Mouse (Mus musculus): ENCODE measurements around the gene Flt4. TPM values are rescaled to one million over a fixed set of nuclear protein-coding genes. Genes with fewer than 3 reads are reported as not detected.

Flt4 gene
- polyA plus RNA-seq, 1 experiment from 2014 or later = 4.9 TPM

DNA sequence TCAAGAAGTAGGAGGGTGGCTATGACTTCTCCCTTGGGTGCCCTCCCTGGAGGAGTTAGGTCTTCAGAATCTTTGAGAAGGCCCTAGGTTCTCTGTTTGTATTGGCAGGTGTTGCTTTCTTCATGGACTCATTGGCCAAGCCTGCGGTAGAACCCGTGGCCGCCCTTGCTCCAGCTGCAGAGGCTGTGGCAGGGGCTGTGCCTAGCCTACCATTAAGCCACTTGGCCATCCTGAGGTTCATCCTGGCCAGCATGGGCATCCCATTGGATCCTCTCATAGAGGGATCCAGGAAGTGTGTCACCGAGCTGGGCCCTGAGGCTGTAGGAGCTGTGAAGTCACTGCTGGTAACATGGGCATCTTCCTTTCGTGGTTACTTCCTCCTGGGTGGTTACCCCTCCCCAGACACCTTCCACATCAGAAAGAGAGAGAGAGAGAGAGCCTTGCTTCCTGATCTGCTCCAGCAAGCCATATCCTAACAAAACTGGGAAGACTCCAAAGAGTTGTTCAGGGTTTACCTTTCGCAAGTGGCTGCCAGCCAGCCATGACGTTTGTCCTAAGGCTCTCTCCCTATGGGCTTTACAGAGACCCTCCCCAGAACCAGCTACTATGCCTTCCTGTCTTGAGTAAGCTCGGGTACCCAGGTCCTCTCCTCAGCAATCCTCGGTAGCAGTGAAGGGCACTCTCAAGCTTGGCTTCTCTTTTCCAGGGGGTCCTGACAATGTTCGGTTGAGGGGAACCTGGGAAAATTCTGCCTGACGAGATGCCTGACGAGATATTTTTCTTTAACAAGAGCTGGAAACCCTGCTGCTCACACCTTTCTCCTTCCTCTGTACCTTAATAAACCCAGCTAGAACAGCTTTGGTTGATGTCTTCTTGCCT is 55.4 kb downstream of the Flt4 start:
- Histone ChIP-seq H3K4me1 (no peaks in the 10 kb centered on the region), H3K27me3 (replicated peaks) (no peaks in the 10 kb centered on the region), H3K36me3 (no peaks in the 10 kb centered on the region), H3K9ac (no peak overlapping the region), H3K27ac (no peak overlapping the region), H3K4me2 (no peak overlapping the region), H3K9me3 (no peaks in the 10 kb centered on the region), H3K4me3 (replicated peaks) (no peak overlapping the region)
- WGBS = 72% methylated on average over 12 of the region's 12 CpGs
- no peak for ATAC-seq (ENCODE audit: insufficient read depth, low FRiP score, low read depth)

DNA sequence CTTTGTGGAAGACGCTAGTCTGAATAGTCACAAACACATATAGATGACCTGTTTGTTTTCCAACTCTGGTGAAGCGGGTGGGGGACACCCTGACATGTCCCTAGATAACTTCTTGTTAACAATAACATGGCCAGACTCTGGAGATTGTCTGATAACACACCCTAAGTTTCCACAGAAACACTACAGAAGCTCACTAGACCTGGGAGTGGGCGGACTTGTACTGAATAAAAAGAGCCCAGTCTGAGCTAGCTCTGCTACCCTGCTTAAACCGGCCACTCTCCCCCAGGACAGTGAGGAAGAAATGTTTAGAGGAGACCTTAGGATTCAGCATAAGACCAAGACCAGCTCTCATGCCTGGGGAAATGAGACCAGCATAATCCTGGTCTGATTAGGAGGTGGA is 56.4 kb downstream of the Flt4 start:
- no peaks in the 10 kb centered on the region for H3K36me3 ChIP-seq
- no peak overlapping the region for H3K4me3 ChIP-seq (replicated peaks)
- H3K4me1 ChIP-seq = no peaks in the 10 kb centered on the region
- no peaks in the 10 kb centered on the region for H3K27me3 ChIP-seq (replicated peaks)
- no peak overlapping the region for H3K9ac ChIP-seq
- WGBS = 72% methylated on average over 4 of the region's 4 CpGs
- no peak overlapping the region for H3K27ac ChIP-seq
- ATAC-seq (ENCODE audit: insufficient read depth, low FRiP score, low read depth) = no peak
- no peak overlapping the region for H3K4me2 ChIP-seq
- no peaks in the 10 kb centered on the region for H3K9me3 ChIP-seq

DNA sequence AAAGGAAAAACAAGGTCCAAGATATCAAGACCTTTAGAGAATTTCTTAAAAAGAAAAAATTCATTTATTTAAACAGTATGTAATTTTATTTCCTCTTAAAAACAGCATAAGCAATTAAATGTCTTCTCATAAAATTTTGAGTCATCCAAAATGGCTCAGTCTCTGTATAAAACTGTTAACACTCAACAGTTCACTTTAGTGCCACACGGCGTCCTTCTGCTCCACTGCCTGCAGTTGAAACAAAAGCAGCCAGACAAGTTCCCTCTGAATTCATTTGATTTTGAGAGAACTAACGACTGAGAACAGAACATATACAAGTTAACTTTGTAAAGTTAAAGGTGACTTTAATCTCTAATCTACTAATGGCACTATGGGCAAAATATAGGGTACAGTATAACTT is 64.4 kb downstream of the Flt4 start:
- 84% methylated on average over 3 of the region's 3 CpGs for WGBS
- ATAC-seq (ENCODE audit: insufficient read depth, low FRiP score, low read depth) = no peak
- H3K4me2 ChIP-seq = no peak overlapping the region
- no peaks in the 10 kb centered on the region for H3K27me3 ChIP-seq (replicated peaks)
- no peaks in the 10 kb centered on the region for H3K9me3 ChIP-seq
- H3K4me1 ChIP-seq = no peaks in the 10 kb centered on the region
- no peak overlapping the region for H3K27ac ChIP-seq
- no peak overlapping the region for H3K4me3 ChIP-seq (replicated peaks)
- peaks cover 32% of the 10 kb centered on the region for H3K36me3 ChIP-seq
- H3K9ac ChIP-seq = no peak overlapping the region

DNA sequence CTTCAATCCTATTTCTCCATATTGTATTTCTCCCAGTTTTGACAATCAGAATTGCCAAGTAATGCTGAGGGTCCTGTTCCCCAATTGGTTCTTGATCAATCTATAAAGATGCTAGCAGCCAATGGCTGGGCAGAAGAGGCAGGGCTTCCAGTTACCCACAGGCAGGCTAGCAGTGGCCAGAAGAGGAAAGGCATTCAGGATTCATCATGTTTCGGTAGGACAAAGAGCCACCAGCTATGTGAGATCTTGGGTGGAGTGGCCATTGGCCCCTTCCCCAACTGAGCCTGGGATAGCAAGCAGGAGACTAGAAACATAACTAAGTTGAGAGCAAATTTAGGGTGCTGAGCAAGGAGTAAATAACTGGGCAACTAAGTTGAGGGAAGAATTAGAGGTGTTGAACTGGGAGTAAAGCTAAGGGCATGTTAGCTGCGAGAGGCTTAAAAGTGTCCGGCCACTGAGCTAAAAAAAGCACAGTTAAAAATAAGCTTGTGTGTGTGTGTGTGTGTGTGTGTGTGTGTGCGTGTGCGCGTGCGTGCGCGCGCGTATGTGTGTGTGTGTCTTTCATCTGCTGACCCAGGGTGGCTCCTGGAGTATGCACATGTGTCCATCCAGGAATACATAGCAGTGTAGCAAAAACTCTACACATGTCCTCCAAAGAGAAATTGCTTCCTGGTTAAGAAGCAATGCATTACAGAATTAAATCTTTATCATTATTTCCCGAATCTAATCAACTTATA is 75.3 kb downstream of the Flt4 start:
- no peak for ATAC-seq (ENCODE audit: insufficient read depth, low FRiP score, low read depth)
- H3K4me2 ChIP-seq = no peak overlapping the region
- no peak overlapping the region for H3K9ac ChIP-seq
- WGBS = 94% methylated on average over 12 of the region's 12 CpGs
- no peaks in the 10 kb centered on the region for H3K4me1 ChIP-seq
- no peaks in the 10 kb centered on the region for H3K9me3 ChIP-seq
- H3K4me3 ChIP-seq (replicated peaks) = no peak overlapping the region
- no peak overlapping the region for H3K27ac ChIP-seq
- H3K36me3 ChIP-seq = peaks cover 46% of the 10 kb centered on the region
- no peaks in the 10 kb centered on the region for H3K27me3 ChIP-seq (replicated peaks)

DNA sequence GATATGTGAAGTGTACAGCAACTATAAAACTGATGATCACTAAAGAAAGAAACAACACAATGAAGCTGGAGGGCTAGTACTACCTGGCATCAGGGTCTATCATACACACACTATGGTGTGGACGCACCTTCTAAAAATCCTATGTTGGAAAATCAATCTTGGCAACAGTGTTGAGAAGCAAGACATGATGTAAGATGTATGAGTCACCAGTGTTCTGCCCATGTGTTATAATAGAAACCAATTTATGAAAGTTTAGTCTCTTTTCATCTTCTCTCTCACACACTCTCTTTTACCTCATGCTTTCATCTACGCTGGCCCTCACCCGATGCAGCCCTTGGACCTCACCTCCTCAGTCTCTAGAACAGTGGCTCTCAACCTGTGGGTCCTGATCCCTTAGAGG is 86.0 kb downstream of the Flt4 start:
- Histone ChIP-seq H3K27me3 (replicated peaks) (no peaks in the 10 kb centered on the region), H3K36me3 (peaks cover 9% of the 10 kb centered on the region; the same call in 1 of the 2 replicates), H3K9ac (no peak overlapping the region), H3K4me3 (replicated peaks) (no peak overlapping the region), H3K27ac (no peak overlapping the region), H3K4me1 (no peaks in the 10 kb centered on the region; the same call in 1 of the 2 replicates), H3K9me3 (no peaks in the 10 kb centered on the region), H3K4me2 (no peak overlapping the region)
- ATAC-seq (ENCODE audit: insufficient read depth, low FRiP score, low read depth) = no peak
- WGBS = 83% methylated on average over 3 of the region's 3 CpGs

DNA sequence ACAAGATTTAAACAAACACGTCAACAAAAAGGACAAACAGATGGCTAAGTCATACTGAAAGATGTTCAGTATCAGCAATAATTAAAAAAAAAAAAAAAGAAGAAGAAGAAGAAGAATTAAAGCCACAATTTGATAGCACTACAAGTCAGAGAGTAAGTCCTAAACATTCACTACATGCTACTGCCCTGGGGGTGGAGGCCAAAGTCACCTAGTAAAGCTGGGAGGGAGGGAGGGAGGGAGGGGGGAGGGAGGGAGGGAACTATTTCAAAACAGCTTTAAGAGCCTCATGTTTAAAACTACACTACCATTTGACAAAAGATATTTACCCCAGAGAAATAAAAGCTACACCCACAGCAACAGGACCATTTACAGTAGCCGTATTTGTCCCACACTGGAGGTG is 86.6 kb downstream of the Flt4 start:
- H3K4me1 ChIP-seq = no peaks in the 10 kb centered on the region; the same call in 1 of the 2 replicates
- no peak overlapping the region for H3K4me2 ChIP-seq
- H3K9me3 ChIP-seq = no peaks in the 10 kb centered on the region
- no peaks in the 10 kb centered on the region for H3K27me3 ChIP-seq (replicated peaks)
- no peak overlapping the region for H3K9ac ChIP-seq
- H3K4me3 ChIP-seq (replicated peaks) = no peak overlapping the region
- ATAC-seq (ENCODE audit: insufficient read depth, low FRiP score, low read depth) = no peak
- H3K36me3 ChIP-seq = peaks cover 9% of the 10 kb centered on the region; the same call in 1 of the 2 replicates
- 69% methylated on average over 2 of the region's 2 CpGs for WGBS
- H3K27ac ChIP-seq = no peak overlapping the region

DNA sequence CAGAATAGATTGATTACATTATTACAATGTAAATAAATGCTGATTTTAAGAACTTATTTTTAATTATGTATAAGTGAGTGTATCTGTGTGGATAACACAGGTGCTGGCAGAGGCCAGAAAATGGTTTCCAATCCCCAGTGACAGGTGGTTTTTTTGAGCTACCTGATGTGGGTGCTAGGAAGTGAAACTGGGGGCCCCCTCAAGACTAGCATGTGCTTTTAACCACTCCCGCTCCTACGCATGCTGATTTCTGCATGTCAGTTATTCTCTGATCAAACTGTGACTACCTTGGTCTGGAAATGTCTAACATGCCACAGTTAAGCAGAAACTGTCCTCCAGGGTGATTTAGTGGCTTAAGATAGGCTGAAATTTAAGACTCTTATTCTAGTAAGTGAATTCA is 87.4 kb downstream of the Flt4 start:
- Histone ChIP-seq H3K36me3 (peaks cover 14% of the 10 kb centered on the region; the same call in 1 of the 2 replicates), H3K4me1 (no peaks in the 10 kb centered on the region), H3K4me3 (replicated peaks) (no peak overlapping the region), H3K9ac (no peak overlapping the region), H3K27ac (no peak overlapping the region), H3K27me3 (replicated peaks) (no peaks in the 10 kb centered on the region), H3K9me3 (no peaks in the 10 kb centered on the region), H3K4me2 (no peak overlapping the region)
- WGBS = 91% methylated on average over 2 of the region's 2 CpGs
- no peak for ATAC-seq (ENCODE audit: insufficient read depth, low FRiP score, low read depth)

DNA sequence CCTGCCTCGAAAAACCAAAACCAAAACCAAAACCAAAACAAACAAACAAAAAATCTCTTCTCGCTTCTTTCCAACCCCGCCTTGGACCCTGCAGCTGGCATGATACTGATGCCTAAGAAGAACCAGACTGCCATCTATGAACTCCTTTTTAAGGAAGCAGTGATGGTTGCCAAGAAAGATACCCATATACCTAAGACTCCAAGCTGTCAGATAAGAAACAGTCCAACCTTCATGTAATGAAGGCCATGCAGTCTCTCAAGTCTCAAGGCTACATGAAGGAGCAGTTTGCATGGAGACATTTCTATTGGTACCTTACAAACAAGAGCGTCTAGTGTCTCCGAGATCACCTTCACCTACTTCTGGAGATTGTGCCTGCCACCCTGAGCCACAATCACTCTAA is 88.7 kb downstream of the Flt4 start:
- no peak for ATAC-seq (ENCODE audit: insufficient read depth, low FRiP score, low read depth)
- no peaks in the 10 kb centered on the region for H3K4me1 ChIP-seq
- H3K4me3 ChIP-seq (replicated peaks) = no peak overlapping the region
- no peak overlapping the region for H3K4me2 ChIP-seq
- H3K9me3 ChIP-seq = no peaks in the 10 kb centered on the region
- peaks cover 19% of the 10 kb centered on the region for H3K36me3 ChIP-seq
- no peak overlapping the region for H3K9ac ChIP-seq
- WGBS = 93% methylated on average over 5 of the region's 5 CpGs
- no peak overlapping the region for H3K27ac ChIP-seq
- no peaks in the 10 kb centered on the region for H3K27me3 ChIP-seq (replicated peaks)

DNA sequence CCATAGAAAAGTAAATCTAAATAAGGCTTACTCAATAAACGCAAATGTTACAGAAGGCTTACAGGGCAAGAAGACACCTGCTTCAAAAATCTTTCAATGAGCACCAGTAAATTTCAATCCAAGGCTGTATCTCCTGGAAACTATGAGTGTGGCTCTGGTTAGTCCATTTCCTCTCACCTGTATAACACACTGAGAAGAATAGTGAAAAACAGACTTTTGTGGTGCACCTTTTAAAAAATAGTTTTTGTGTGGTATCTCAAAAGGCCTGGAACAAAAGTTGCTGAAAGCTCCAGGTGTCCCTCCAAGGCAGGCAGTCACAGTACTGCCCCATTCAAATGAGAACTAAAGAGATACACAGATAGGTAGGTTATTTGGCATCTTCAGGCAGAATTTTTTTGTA is 90.0 kb downstream of the Flt4 start:
- ATAC-seq (ENCODE audit: insufficient read depth, low FRiP score, low read depth) = no peak
- Histone ChIP-seq H3K27ac (no peak overlapping the region), H3K27me3 (replicated peaks) (no peaks in the 10 kb centered on the region), H3K4me1 (no peaks in the 10 kb centered on the region), H3K4me3 (replicated peaks) (no peak overlapping the region), H3K36me3 (peaks cover 19% of the 10 kb centered on the region), H3K9ac (no peak overlapping the region), H3K4me2 (no peak overlapping the region), H3K9me3 (no peaks in the 10 kb centered on the region)
- WGBS = 91% methylated on average over 1 of the region's 1 CpGs

DNA sequence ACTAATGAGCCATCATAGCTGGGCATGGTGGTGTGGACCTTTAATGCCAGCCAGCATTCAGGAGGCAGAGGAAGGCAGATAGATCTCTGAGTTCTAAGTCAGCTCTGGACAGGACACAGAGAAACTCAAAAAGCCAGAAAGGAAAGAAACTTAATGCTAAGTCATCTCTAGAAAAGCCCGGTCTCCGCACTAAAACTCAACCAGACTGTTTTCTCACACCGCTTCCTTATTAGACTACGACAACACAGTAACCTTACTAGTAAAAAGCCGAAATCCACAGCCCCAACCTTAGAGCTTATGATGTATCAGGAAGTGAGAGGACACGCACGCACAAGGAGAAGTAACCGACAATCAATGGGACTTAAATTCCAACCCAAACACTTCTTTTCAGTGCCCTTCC is 93.0 kb downstream of the Flt4 start:
- H3K4me2 ChIP-seq = no peak overlapping the region
- no peak overlapping the region for H3K4me3 ChIP-seq (replicated peaks)
- peaks cover 23% of the 10 kb centered on the region for H3K36me3 ChIP-seq
- no peaks in the 10 kb centered on the region for H3K4me1 ChIP-seq
- H3K27me3 ChIP-seq (replicated peaks) = no peaks in the 10 kb centered on the region
- WGBS = 96% methylated on average over 8 of the region's 8 CpGs
- ATAC-seq (ENCODE audit: insufficient read depth, low FRiP score, low read depth) = no peak
- H3K27ac ChIP-seq = no peak overlapping the region
- H3K9ac ChIP-seq = no peak overlapping the region
- no peaks in the 10 kb centered on the region for H3K9me3 ChIP-seq
